Mouse (Mus musculus) myocyte (in vitro differentiated cells): ENCODE data around the gene Marveld3. TPM values are rescaled to one million over a fixed set of nuclear protein-coding genes. Genes with fewer than 3 reads are reported as not detected.

Source experiments
- H3K27me3 ChIP-seq: one replicate; pipeline ENCODE4 v1.6.1; 2011; ENCODE audit not compliant: control insufficient read depth, insufficient read depth, insufficient read length
- H3K36me3 ChIP-seq: one replicate; pipeline ENCODE4 v1.6.1; 2011; ENCODE audit not compliant: control insufficient read depth, insufficient read depth
- H3K4me2 ChIP-seq: one replicate; pipeline ENCODE4 v1.6.1; 2011; ENCODE audit warnings: low read depth, control low read depth
- H3K4me3 ChIP-seq: one replicate; pipeline ENCODE4 v1.5.1; 2011; ENCODE audit warnings: mild to moderate bottlenecking, control low read depth, moderate library complexity
- H3K79me2 ChIP-seq: one replicate; pipeline ENCODE4 v1.6.1; 2011; ENCODE audit not compliant: control insufficient read depth, insufficient read depth
- H3ac ChIP-seq: one replicate; pipeline ENCODE4 v1.6.1; 2011; ENCODE audit not compliant: control insufficient read depth, insufficient read length
- CEBPB ChIP-seq: IDR thresholded peaks from 2 replicates; pipeline ENCODE4 v1.6.1; 2011; ENCODE audit warnings: mild to moderate bottlenecking, moderate library complexity; ENCODE audit not compliant: poor library complexity, insufficient read depth, severe bottlenecking
- E2F4 ChIP-seq: IDR thresholded peaks from one replicate; pipeline ENCODE4 v1.6.1; 2011; ENCODE audit warnings: mild to moderate bottlenecking, control low read depth, moderate library complexity; ENCODE audit not compliant: insufficient read depth
- MAX ChIP-seq: IDR thresholded peaks from one replicate; pipeline ENCODE4 v1.6.1; 2011; ENCODE audit warnings: low read depth, mild to moderate bottlenecking, control low read depth
- MYOD1 ChIP-seq, 3 experiments: IDR thresholded peaks; one replicate each; pipeline ENCODE4 v1.6.1; 2011; ENCODE audit warnings: control low read depth in 2 of 3, low read depth in 2 of 3, mild to moderate bottlenecking in 2 of 3, moderate library complexity in 1 of 3; ENCODE audit not compliant: insufficient read length in 2 of 3, control insufficient read depth in 1 of 3
- MYOG ChIP-seq, 3 experiments: IDR thresholded peaks; one replicate each; pipeline ENCODE4 v1.6.1; 2011; ENCODE audit warnings: control low read depth in 2 of 3, low read depth in 2 of 3, mild to moderate bottlenecking in 2 of 3; ENCODE audit not compliant: insufficient read length in 2 of 3, control insufficient read depth in 1 of 3, insufficient read depth in 1 of 3
- POLR2A ChIP-seq: IDR thresholded peaks from one replicate; pipeline ENCODE4 v1.6.1; 2011; ENCODE audit warnings: low read depth, mild to moderate bottlenecking, control low read depth, moderate library complexity; ENCODE audit not compliant: insufficient read length
- POLR2AphosphoS2 ChIP-seq: IDR thresholded peaks from one replicate; pipeline ENCODE4 v1.6.1; 2011; ENCODE audit warnings: low read depth, control low read depth; ENCODE audit not compliant: insufficient read length
- REST ChIP-seq: IDR thresholded peaks from one replicate; pipeline ENCODE4 v1.6.1; 2011; ENCODE audit warnings: mild to moderate bottlenecking, control low read depth, moderate library complexity; ENCODE audit not compliant: insufficient read depth, insufficient read length
- SRF ChIP-seq: IDR thresholded peaks from one replicate; pipeline ENCODE4 v1.6.1; 2011; ENCODE audit warnings: low read depth; ENCODE audit not compliant: control insufficient read depth, insufficient read length
- TCF12 ChIP-seq: IDR thresholded peaks from one replicate; pipeline ENCODE4 v1.6.1; 2011; ENCODE audit warnings: mild to moderate bottlenecking, control low read depth; ENCODE audit not compliant: poor library complexity, insufficient read depth, severe bottlenecking
- TCF3 ChIP-seq: IDR thresholded peaks from one replicate; pipeline ENCODE4 v1.6.1; 2011; ENCODE audit warnings: low read depth, control low read depth; ENCODE audit not compliant: insufficient read length
- USF1 ChIP-seq: IDR thresholded peaks from one replicate; pipeline ENCODE4 v1.6.1; 2011; ENCODE audit warnings: low read depth, mild to moderate bottlenecking, control low read depth, moderate library complexity
- polyA plus RNA-seq: library from polyadenylated mRNA; unstranded; fragments of >200 nt; fragmentation: generic; extraction: Trizol; gene quantifications from one replicate; pipeline ENCODE4 v1.2.1, GENCODE M21; 2012; ENCODE audit warnings: missing spikeins

The Marveld3 gene
- polyA plus RNA-seq, 1 experiment, result 0.04 TPM

GRCm38 (mm10) chr8:110004300-110004699 lies 42.3 kb upstream of the Marveld3 start:
- H3ac ChIP-seq, result no peak overlapping the region
- no peaks in the 10 kb centered on the region for H3K36me3 ChIP-seq
- TF ChIP-seq CEBPB, result no peak
- TF ChIP-seq MYOD1 (IDR thresholded peaks at IDR 0.05; ENCODE audit: control insufficient read depth in 1 of 3, insufficient read length in 2 of 3, low read depth in 2 of 3), result no peak
- no peak for TF ChIP-seq POLR2AphosphoS2
- TF ChIP-seq POLR2A, result no peak
- TF ChIP-seq REST, result no peak
- no peak for TF ChIP-seq MYOG (IDR thresholded peaks at IDR 0.05; ENCODE audit: control insufficient read depth in 1 of 3, insufficient read depth in 1 of 3, insufficient read length in 2 of 3, low read depth in 2 of 3)
- TF ChIP-seq MAX, result no peak
- no peak for TF ChIP-seq E2F4
- no peak for TF ChIP-seq TCF3
- no peak for TF ChIP-seq USF1
- TF ChIP-seq TCF12, result no peak
- no peak for TF ChIP-seq SRF
- H3K4me2 ChIP-seq, result no peak overlapping the region
- H3K4me3 ChIP-seq, result no peak overlapping the region
- H3K79me2 ChIP-seq, result no peaks in the 10 kb centered on the region
- peaks cover 18% of the 10 kb centered on the region for H3K27me3 ChIP-seq

DNA sequence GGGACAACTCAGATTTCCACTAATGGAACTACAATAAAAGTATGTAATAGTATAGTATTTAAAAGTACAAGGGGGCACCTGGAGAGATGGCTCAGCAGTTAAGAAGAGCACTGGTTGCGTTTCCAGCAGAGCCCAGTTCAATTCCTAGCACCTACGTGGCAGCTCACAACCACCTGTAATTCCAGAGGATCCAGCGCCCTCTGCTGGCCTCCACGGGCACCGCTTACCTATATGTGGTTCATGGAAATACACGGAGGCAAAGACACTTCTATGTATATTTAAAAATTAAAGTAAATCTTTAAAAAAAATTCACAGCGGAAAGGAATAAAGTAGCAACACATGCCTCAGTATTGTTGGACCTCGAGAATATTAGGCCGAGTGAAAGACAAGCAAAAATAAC lies 41.0 kb upstream of the Marveld3 start:
- peaks cover 27% of the 10 kb centered on the region for H3K27me3 ChIP-seq
- TF ChIP-seq SRF, result no peak
- no peak for TF ChIP-seq TCF3
- TF ChIP-seq REST, result no peak
- TF ChIP-seq MYOD1 (IDR thresholded peaks at IDR 0.05; ENCODE audit: control insufficient read depth in 1 of 3, insufficient read length in 2 of 3, low read depth in 2 of 3), result no peak
- TF ChIP-seq POLR2A, result no peak
- TF ChIP-seq MYOG (IDR thresholded peaks at IDR 0.05; ENCODE audit: control insufficient read depth in 1 of 3, insufficient read depth in 1 of 3, insufficient read length in 2 of 3, low read depth in 2 of 3), result no peak
- TF ChIP-seq USF1, result no peak
- no peak for TF ChIP-seq MAX
- TF ChIP-seq CEBPB, result no peak
- H3K4me2 ChIP-seq, result no peak overlapping the region
- no peak overlapping the region for H3K4me3 ChIP-seq
- no peak overlapping the region for H3ac ChIP-seq
- no peaks in the 10 kb centered on the region for H3K36me3 ChIP-seq
- no peaks in the 10 kb centered on the region for H3K79me2 ChIP-seq

DNA sequence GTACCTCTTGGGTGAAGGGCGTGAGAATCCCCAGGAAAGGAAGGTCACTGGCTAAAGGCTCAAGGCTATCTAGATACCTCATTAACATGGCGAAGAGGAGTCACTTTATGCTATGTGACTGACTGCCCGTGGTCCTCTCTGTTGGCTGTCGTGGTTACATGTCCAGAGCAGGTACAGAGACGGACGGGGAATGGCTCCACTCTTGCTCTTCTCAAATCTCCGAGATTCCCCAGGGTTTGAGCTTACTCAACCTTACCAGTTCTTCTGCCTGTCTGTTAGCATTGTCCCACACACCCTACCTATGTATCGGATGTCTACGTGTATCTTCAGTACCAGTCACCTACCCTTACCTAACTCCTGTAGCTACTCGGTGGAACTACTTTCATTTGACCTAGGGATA lies 38.0 kb upstream of the Marveld3 start:
- H3ac ChIP-seq, result no peak overlapping the region
- no peak overlapping the region for H3K4me3 ChIP-seq
- no peaks in the 10 kb centered on the region for H3K79me2 ChIP-seq
- no peaks in the 10 kb centered on the region for H3K36me3 ChIP-seq
- no peak overlapping the region for H3K4me2 ChIP-seq
- TF ChIP-seq MYOG (IDR thresholded peaks at IDR 0.05; ENCODE audit: control insufficient read depth in 1 of 3, insufficient read depth in 1 of 3, insufficient read length in 2 of 3, low read depth in 2 of 3) (no peak), E2F4 (no peak), MYOD1 (IDR thresholded peaks at IDR 0.05; ENCODE audit: control insufficient read depth in 1 of 3, insufficient read length in 2 of 3, low read depth in 2 of 3) (no peak)
- peaks cover 23% of the 10 kb centered on the region for H3K27me3 ChIP-seq

DNA sequence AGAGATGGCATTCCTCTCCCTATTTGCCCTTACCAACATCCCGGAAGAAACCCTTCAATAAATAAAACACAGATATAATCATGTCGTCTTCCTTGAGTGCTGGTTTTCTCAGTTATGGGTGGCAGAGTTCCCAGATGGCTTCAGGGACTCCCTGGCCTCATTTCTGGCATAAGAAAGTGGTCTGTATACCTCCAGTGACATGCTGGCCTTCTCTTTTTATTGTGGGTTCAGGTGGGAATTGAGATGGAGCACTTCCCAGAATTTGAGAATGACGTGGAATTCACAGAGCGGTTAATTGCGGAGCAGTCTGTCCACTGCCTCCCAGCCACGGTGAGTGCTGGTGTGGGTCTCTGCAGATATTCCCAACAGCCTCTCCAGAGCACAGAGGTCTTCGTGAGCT lies 36.1 kb upstream of the Marveld3 start:
- Histone ChIP-seq H3K4me3 (no peak overlapping the region), H3K4me2 (no peak overlapping the region), H3ac (no peak overlapping the region), H3K27me3 (peaks cover 25% of the 10 kb centered on the region), H3K36me3 (no peaks in the 10 kb centered on the region), H3K79me2 (no peaks in the 10 kb centered on the region)
- TF ChIP-seq POLR2AphosphoS2 (no peak), POLR2A (no peak), CEBPB (no peak), TCF3 (no peak), SRF (no peak), E2F4 (no peak), MAX (no peak), MYOG (IDR thresholded peaks at IDR 0.05; ENCODE audit: control insufficient read depth in 1 of 3, insufficient read depth in 1 of 3, insufficient read length in 2 of 3, low read depth in 2 of 3) (no peak), TCF12 (no peak), USF1 (no peak), MYOD1 (IDR thresholded peaks at IDR 0.05; ENCODE audit: control insufficient read depth in 1 of 3, insufficient read length in 2 of 3, low read depth in 2 of 3) (no peak)

DNA sequence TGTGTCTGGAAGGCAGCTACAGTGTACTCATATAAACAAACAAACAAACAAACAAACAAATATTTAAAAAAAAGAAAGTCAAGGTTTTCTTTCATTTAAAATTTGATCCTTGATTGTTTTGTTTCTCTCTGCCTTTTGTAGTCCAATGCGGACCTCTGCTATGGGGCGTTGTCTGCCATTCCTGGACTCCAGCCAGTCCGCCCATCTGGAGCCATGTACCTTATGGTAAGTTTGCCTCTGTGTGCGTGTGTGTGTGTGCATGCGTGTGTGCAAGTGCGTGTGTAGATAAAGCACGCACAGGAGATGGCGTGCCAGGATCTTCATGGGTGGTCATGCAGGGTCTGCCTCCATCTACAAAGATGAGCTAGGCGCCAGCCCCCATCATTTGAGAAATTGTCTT lies 35.4 kb upstream of the Marveld3 start:
- Histone ChIP-seq H3K4me3 (no peak overlapping the region), H3K79me2 (no peaks in the 10 kb centered on the region), H3K27me3 (peaks cover 28% of the 10 kb centered on the region), H3K36me3 (no peaks in the 10 kb centered on the region), H3K4me2 (no peak overlapping the region), H3ac (no peak overlapping the region)
- TF ChIP-seq TCF3 (no peak), POLR2A (no peak), TCF12 (no peak), SRF (no peak), MAX (no peak), MYOG (IDR thresholded peaks at IDR 0.05; ENCODE audit: control insufficient read depth in 1 of 3, insufficient read depth in 1 of 3, insufficient read length in 2 of 3, low read depth in 2 of 3) (no peak), USF1 (no peak), MYOD1 (IDR thresholded peaks at IDR 0.05; ENCODE audit: control insufficient read depth in 1 of 3, insufficient read length in 2 of 3, low read depth in 2 of 3) (no peak), E2F4 (no peak), CEBPB (no peak), REST (no peak), POLR2AphosphoS2 (no peak)
